Mouse (Mus musculus): ENCODE data around the gene Insc.

DNA sequence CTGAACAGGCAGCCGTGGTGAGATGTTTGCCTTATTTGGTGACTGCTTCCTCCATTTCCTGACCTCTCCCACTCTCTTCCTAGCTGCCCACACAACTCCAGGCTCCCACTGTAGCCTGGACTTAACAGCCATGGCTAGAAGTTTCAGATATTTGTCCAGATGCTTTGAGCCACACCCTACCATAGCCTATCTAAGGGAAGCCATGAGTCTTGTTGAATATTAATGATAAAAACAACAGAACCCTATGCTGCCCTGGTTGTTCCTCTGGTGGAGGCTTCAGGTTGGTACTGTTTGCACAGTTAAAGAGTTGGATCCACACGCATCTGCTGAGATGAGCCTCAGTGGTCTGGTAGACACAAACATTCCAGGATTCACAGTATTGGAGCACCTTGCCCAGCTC lies 61.8 kb downstream of the Insc start:
- TF ChIP-seq CTCF (IDR thresholded peaks at IDR 0.05; ENCODE audit: insufficient read depth, low read depth, low read length): no peak
- TF ChIP-seq POLR2A (IDR thresholded peaks at IDR 0.05; ENCODE audit: insufficient read depth, low read depth, low read length): no peak

Measured in olfactory bulb, adult 2 months (tissue).